Mouse (Mus musculus) midbrain, embryonic 13.5 days (tissue): ENCODE measurements around the gene Cygb. TPM values are rescaled to one million over a fixed set of nuclear protein-coding genes. Genes with fewer than 3 reads are reported as not detected.

ENCODE experiments used
- ATAC-seq: fragments of 200-750 bp; cut with Nextera tagmentation; 2 replicates; pipeline ENCODE4 v1.8.0; 2017; ENCODE audit warnings: mild to moderate bottlenecking, moderate TSS enrichment, moderate library complexity
- H3K27ac ChIP-seq: fragments of 300-500 bp; sonication (generic); 2 replicates; pipeline ENCODE4 v1.5.1; 2015; ENCODE audit warnings: inconsistent platforms, mild to moderate bottlenecking, moderate library complexity
- H3K27me3 ChIP-seq: fragments of 300-500 bp; sonication (generic); 2 replicates; pipeline ENCODE4 v1.6.1; 2015; ENCODE audit warnings: mild to moderate bottlenecking, inconsistent platforms
- H3K36me3 ChIP-seq: fragments of 300-500 bp; sonication (generic); 2 replicates; pipeline ENCODE4 v1.6.1; 2015; ENCODE audit warnings: mild to moderate bottlenecking, inconsistent platforms
- H3K4me1 ChIP-seq: fragments of 300-500 bp; sonication (generic); replicated peaks from 2 replicates; pipeline ENCODE4 v1.6.1; 2015; ENCODE audit warnings: inconsistent platforms
- H3K4me2 ChIP-seq: fragments of 300-500 bp; sonication (generic); replicated peaks from 2 replicates; pipeline ENCODE4 v1.6.1; 2015; ENCODE audit warnings: moderate library complexity, mild to moderate bottlenecking, inconsistent platforms
- H3K4me3 ChIP-seq: fragments of 300-500 bp; sonication (generic); replicated peaks from 2 replicates; pipeline ENCODE4 v1.5.1; 2015; ENCODE audit warnings: mild to moderate bottlenecking, inconsistent platforms
- H3K9ac ChIP-seq: fragments of 300-500 bp; sonication (generic); replicated peaks from 2 replicates; pipeline ENCODE4 v1.6.1; 2015; ENCODE audit warnings: mild to moderate bottlenecking, inconsistent platforms
- H3K9me3 ChIP-seq: fragments of 300-500 bp; sonication (generic); 2 replicates; pipeline ENCODE4 v1.6.1; 2016; ENCODE audit warnings: mild to moderate bottlenecking, inconsistent platforms
- WGBS: fragments of 180-500 bp; shearing (Covaris S2); methylation state at CpG from one replicate; pipeline ENCODE4 v1.1.7; 2015; 5-methylcytosine and 5-hydroxymethylcytosine counted together
- polyA plus RNA-seq: library from polyadenylated mRNA; unstranded; fragments of >200 nt; fragmentation: Nextera tagmentation; extraction: Ambion mirVana; gene quantifications from 2 replicates; pipeline ENCODE4 v1.2.1, GENCODE M21; 2015

Gene Cygb
- polyA plus RNA-seq, 1 experiment from 2014 or later = 8.8 TPM

- H3K27me3 ChIP-seq = no peaks in the 10 kb centered on the region
- no peaks in the 10 kb centered on the region for H3K9me3 ChIP-seq
- H3K4me2 ChIP-seq = no peak overlapping the region
- no peak overlapping the region for H3K27ac ChIP-seq
- WGBS = 89% methylated on average over 19 of the region's 19 CpGs
- no peak overlapping the region for H3K9ac ChIP-seq
- no peaks in the 10 kb centered on the region for H3K36me3 ChIP-seq
- ATAC-seq = no peak
- H3K4me3 ChIP-seq = no peak overlapping the region
- peaks cover 15% of the 10 kb centered on the region for H3K4me1 ChIP-seq
Measured at GRCm38 (mm10) chr11:116596766-116597165, 57.3 kb downstream of the Cygb start.

Other genes with a start within 250 kb of the Cygb start
- gene Rnf157, start 241.3 kb downstream of the Cygb start, polyA plus RNA-seq = 25.7 and 31.3 TPM in 2 replicates
- 47.7 and 50.3 TPM in 2 replicates for gene Ubald2, start 220.2 kb downstream of the Cygb start, polyA plus RNA-seq
- not detected in 2 replicates for gene Qrich2, start 188.1 kb downstream of the Cygb start, polyA plus RNA-seq
- 175 and 187 TPM in 2 replicates for gene Prpsap1, start 160.1 kb downstream of the Cygb start, polyA plus RNA-seq
- gene Sphk1, start 123.4 kb downstream of the Cygb start, polyA plus RNA-seq = 3.1 and 3.2 TPM in 2 replicates
- gene Ube2o, start 72.9 kb downstream of the Cygb start, polyA plus RNA-seq = 12.3 and 12.7 TPM in 2 replicates
- 0.22 and 0.34 TPM in 2 replicates for gene Aanat, start 67.9 kb downstream of the Cygb start, polyA plus RNA-seq
- 0.76 and 0.77 TPM in 2 replicates for gene Rhbdf2, start 27.3 kb downstream of the Cygb start, polyA plus RNA-seq
- 1.0 and 1.2 TPM in 2 replicates for gene Prcd, start 779 bp downstream of the Cygb start, polyA plus RNA-seq
- not detected in 2 replicates for gene St6galnac1, start 121.2 kb upstream of the Cygb start, polyA plus RNA-seq
- 32.5 and 40.4 TPM in 2 replicates for gene Mxra7, start 173.7 kb upstream of the Cygb start, polyA plus RNA-seq
- gene Mettl23, start 189.0 kb upstream of the Cygb start, polyA plus RNA-seq = 79.0 and 80.0 TPM in 2 replicates
- 78.7 and 84.0 TPM in 2 replicates for gene Jmjd6, start 189.1 kb upstream of the Cygb start, polyA plus RNA-seq
- 48.3 and 48.8 TPM in 2 replicates for gene Mfsd11, start 198.1 kb upstream of the Cygb start, polyA plus RNA-seq
- 648 and 659 TPM in 2 replicates for gene Srsf2, start 198.8 kb upstream of the Cygb start, polyA plus RNA-seq